Mouse (Mus musculus) limb, embryonic 14.5 days (tissue): Measurements from ENCODE around the gene Mmp8. TPM values are rescaled to one million over a fixed set of nuclear protein-coding genes. Genes with fewer than 3 reads are reported as not detected.

Experiments used
- ATAC-seq: fragments of 200-750 bp; cut with Nextera tagmentation; 2 replicates; pipeline ENCODE4 v1.8.0; 2017; ENCODE audit warnings: low read depth, moderate number of reproducible peaks, moderate TSS enrichment; ENCODE audit not compliant: low FRiP score
- DNase-seq: peaks from one replicate; pipeline ENCODE4 v3.0.0-alpha.2; 2015; ENCODE audit warnings: low spot score
- H3K27ac ChIP-seq: fragments of 300-500 bp; sonication (generic); replicated peaks from 2 replicates; pipeline ENCODE4 v1.5.1; 2014; ENCODE audit warnings: low read depth, mild to moderate bottlenecking, low read length, moderate library complexity, mixed read lengths
- H3K27me3 ChIP-seq: fragments of 300-500 bp; sonication (generic); 2 replicates; pipeline ENCODE4 v1.6.1; 2014; ENCODE audit warnings: low read length, mixed read lengths; ENCODE audit not compliant: control insufficient read depth, insufficient read depth
- H3K36me3 ChIP-seq: fragments of 300-500 bp; sonication (generic); 2 replicates; pipeline ENCODE4 v1.6.1; 2014; ENCODE audit warnings: mild to moderate bottlenecking, low read length, moderate library complexity, mixed read lengths; ENCODE audit not compliant: control insufficient read depth, insufficient read depth
- H3K4me1 ChIP-seq: fragments of 300-500 bp; sonication (generic); 2 replicates; pipeline ENCODE4 v1.6.1; 2014; ENCODE audit warnings: antibody characterized with exemption, low read length, mixed read lengths; ENCODE audit not compliant: control insufficient read depth, insufficient read depth
- H3K4me2 ChIP-seq: fragments of 300-500 bp; sonication (generic); replicated peaks from 2 replicates; pipeline ENCODE4 v1.6.1; 2014; ENCODE audit warnings: low read depth, mild to moderate bottlenecking, low read length, moderate library complexity; ENCODE audit not compliant: severe bottlenecking
- H3K4me3 ChIP-seq: fragments of 300-500 bp; sonication (generic); replicated peaks from 2 replicates; pipeline ENCODE4 v1.5.1; 2014; ENCODE audit warnings: low read length
- H3K9ac ChIP-seq: fragments of 300-500 bp; sonication (generic); 2 replicates; pipeline ENCODE4 v1.6.1; 2014; ENCODE audit warnings: mild to moderate bottlenecking, low read depth, low read length, moderate library complexity; ENCODE audit not compliant: severe bottlenecking
- H3K9me3 ChIP-seq: fragments of 300-500 bp; sonication (generic); 2 replicates; pipeline ENCODE4 v1.6.1; 2016; ENCODE audit warnings: low read length; ENCODE audit not compliant: control insufficient read depth
- POLR2A ChIP-seq: fragments of 200-500 bp; IDR thresholded peaks from 2 replicates; pipeline ENCODE4 v1.8.0; 2012; ENCODE audit warnings: inconsistent platforms, mild to moderate bottlenecking, moderate library complexity, borderline replicate concordance; ENCODE audit not compliant: insufficient read depth, insufficient read length; ENCODE audit errors: extremely low read depth
- WGBS: fragments of 180-500 bp; shearing (Covaris S2); extraction: QIAGEN DNeasy Blood & Tissue Kit; methylation state at CpG from one replicate; pipeline ENCODE4 v1.1.7; 2014; 5-methylcytosine and 5-hydroxymethylcytosine counted together
- polyA plus RNA-seq, 2 experiments: library from polyadenylated mRNA; depleted of rRNA in 1 of 2; stranded (reverse) in 1 of 2; unstranded in 1 of 2; fragments of >200 nt; fragmentation: Nextera tagmentation in 1 of 2; extraction: Ambion mirVana in 1 of 2; gene quantifications; 2 replicates each; pipeline versions ENCODE4 v1.2.1 to v1.2.3; 2012 to 2014

The Mmp8 gene
- polyA plus RNA-seq, 2 experiments, result 0.19 to 0.51 TPM

GRCm38 (mm10) chr9:7594816-7595540 is 36.7 kb downstream of the Mmp8 start:
- 11% methylated on average over 6 of the region's 6 CpGs for WGBS
- Histone ChIP-seq H3K9ac (peak overlapping the region; percentile 48; the same call in 1 of the 2 replicates), H3K4me3 (peak overlapping the region; percentile 31)

GRCm38 (mm10) chr9:7602982-7603742 is 44.9 kb downstream of the Mmp8 start:
- no peaks in the 10 kb centered on the region for H3K27me3 ChIP-seq

More at GRCm38 (mm10) chr9:7594816-7595540, 36.7 kb downstream of the Mmp8 start:
- Histone ChIP-seq H3K9me3 (no peaks in the 10 kb centered on the region), H3K27me3 (no peaks in the 10 kb centered on the region), H3K4me1 (no peaks in the 10 kb centered on the region), H3K36me3 (no peaks in the 10 kb centered on the region), H3K27ac (0 out of 2 replicates have a peak overlapping the region, but pooled peaks have one; percentile 19), H3K4me2 (peak overlapping the region; percentile 53)
- TF ChIP-seq POLR2A, result no peak
- ATAC-seq (peak; percentile 95), DNase-seq (peak; percentile 90)

GRCm38 (mm10) chr9:7604005-7604404 is 45.7 kb downstream of the Mmp8 start:
- no peak for ATAC-seq
- H3K4me3 ChIP-seq, result no peak overlapping the region
- H3K36me3 ChIP-seq, result no peaks in the 10 kb centered on the region
- no peaks in the 10 kb centered on the region for H3K9me3 ChIP-seq
- 68% methylated on average over 6 of the region's 6 CpGs for WGBS
- H3K27ac ChIP-seq, result no peak overlapping the region
- H3K4me2 ChIP-seq, result no peak overlapping the region
- no peak for TF ChIP-seq POLR2A
- DNase-seq, result no peak
- H3K4me1 ChIP-seq, result no peaks in the 10 kb centered on the region
- H3K9ac ChIP-seq, result no peak overlapping the region
- no peaks in the 10 kb centered on the region for H3K27me3 ChIP-seq

More at GRCm38 (mm10) chr9:7602982-7603742, 44.9 kb downstream of the Mmp8 start:
- H3K4me2 ChIP-seq, result no peak overlapping the region
- H3K4me3 ChIP-seq, result no peak overlapping the region
- H3K9me3 ChIP-seq, result no peaks in the 10 kb centered on the region
- 2% methylated on average over 3 of the region's 3 CpGs for WGBS
- H3K9ac ChIP-seq, result no peak overlapping the region
- TF ChIP-seq POLR2A, result no peak
- H3K4me1 ChIP-seq, result no peaks in the 10 kb centered on the region
- ATAC-seq (peak; percentile 30; the same call in 1 of the 2 replicates), DNase-seq (peak; percentile 62)
- H3K36me3 ChIP-seq, result no peaks in the 10 kb centered on the region
- H3K27ac ChIP-seq, result no peak overlapping the region

GRCm38 (mm10) chr9:7605638-7606037 is 47.4 kb downstream of the Mmp8 start:
- 88% methylated on average over 12 of the region's 12 CpGs for WGBS
- no peak overlapping the region for H3K27ac ChIP-seq
- H3K9ac ChIP-seq, result no peak overlapping the region
- H3K27me3 ChIP-seq, result no peaks in the 10 kb centered on the region
- H3K4me3 ChIP-seq, result no peak overlapping the region
- DNase-seq (no peak), ATAC-seq (no peak)
- no peak overlapping the region for H3K4me2 ChIP-seq
- no peaks in the 10 kb centered on the region for H3K9me3 ChIP-seq
- no peak for TF ChIP-seq POLR2A
- no peaks in the 10 kb centered on the region for H3K36me3 ChIP-seq
- H3K4me1 ChIP-seq, result no peaks in the 10 kb centered on the region

Other genes with a start within 250 kb of the Mmp8 start
- gene Mmp12, start 214.1 kb upstream of the Mmp8 start, polyA plus RNA-seq (2012; rRNA removed), result 0.04 TPM in 1 of 2 replicates, not detected in the other
- gene Mmp12, start 214.1 kb upstream of the Mmp8 start, polyA plus RNA-seq (2014; fragmentation: Nextera tagmentation; extraction: Ambion mirVana), result not detected in 2 replicates
- not detected in 2 replicates for gene Mmp1b, start 170.4 kb upstream of the Mmp8 start, polyA plus RNA-seq (2012; rRNA removed)
- gene Mmp1b, start 170.4 kb upstream of the Mmp8 start, polyA plus RNA-seq (2014; fragmentation: Nextera tagmentation; extraction: Ambion mirVana), result not detected in 2 replicates
- gene Mmp3, start 112.6 kb upstream of the Mmp8 start, polyA plus RNA-seq (2012; rRNA removed), result 0.06 and 0.16 TPM in 2 replicates
- 0.10 and 0.21 TPM in 2 replicates for gene Mmp3, start 112.6 kb upstream of the Mmp8 start, polyA plus RNA-seq (2014; fragmentation: Nextera tagmentation; extraction: Ambion mirVana)
- 0.04 TPM in 2 replicates for gene Mmp10, start 56.1 kb upstream of the Mmp8 start, polyA plus RNA-seq (2012; rRNA removed)
- not detected in 2 replicates for gene Mmp10, start 56.1 kb upstream of the Mmp8 start, polyA plus RNA-seq (2014; fragmentation: Nextera tagmentation; extraction: Ambion mirVana)
- 0.05 TPM in 1 of 2 replicates, not detected in the other for gene Mmp27, start 12.9 kb downstream of the Mmp8 start, polyA plus RNA-seq (2012; rRNA removed)
- gene Mmp27, start 12.9 kb downstream of the Mmp8 start, polyA plus RNA-seq (2014; fragmentation: Nextera tagmentation; extraction: Ambion mirVana), result 0.10 and 0.12 TPM in 2 replicates
- not detected in 2 replicates for gene Mmp20, start 69.8 kb downstream of the Mmp8 start, polyA plus RNA-seq (2012; rRNA removed)
- gene Mmp20, start 69.8 kb downstream of the Mmp8 start, polyA plus RNA-seq (2014; fragmentation: Nextera tagmentation; extraction: Ambion mirVana), result 0.08 TPM in 1 of 2 replicates, not detected in the other
- not detected in 2 replicates for gene Mmp7, start 133.6 kb downstream of the Mmp8 start, polyA plus RNA-seq (2012; rRNA removed)
- gene Mmp7, start 133.6 kb downstream of the Mmp8 start, polyA plus RNA-seq (2014; fragmentation: Nextera tagmentation; extraction: Ambion mirVana), result not detected in 2 replicates
- gene Tmem123, start 205.6 kb downstream of the Mmp8 start, polyA plus RNA-seq (2012; rRNA removed), result 67.0 and 68.8 TPM in 2 replicates
- gene Tmem123, start 205.6 kb downstream of the Mmp8 start, polyA plus RNA-seq (2014; fragmentation: Nextera tagmentation; extraction: Ambion mirVana), result 122 and 133 TPM in 2 replicates